Mouse (Mus musculus) stomach, postnatal 0 days (tissue): Measurements from ENCODE around the gene Gpld1. TPM values are rescaled to one million over a fixed set of nuclear protein-coding genes. Genes with fewer than 3 reads are reported as not detected.

Experiments
- ATAC-seq: fragments of 200-750 bp; cut with Nextera tagmentation; 2 replicates; pipeline ENCODE4 v1.8.0; 2017; ENCODE audit not compliant: low FRiP score, low TSS enrichment
- DNase-seq: peaks from one replicate; pipeline ENCODE4 v3.0.0-alpha.2; 2016; ENCODE audit warnings: low spot score
- H3K27ac ChIP-seq: fragments of 300-500 bp; sonication (generic); replicated peaks from 2 replicates; pipeline ENCODE4 v1.5.1; 2014; ENCODE audit warnings: mild to moderate bottlenecking, control low read depth
- H3K27me3 ChIP-seq: fragments of 300-500 bp; sonication (generic); 2 replicates; pipeline ENCODE4 v1.6.1; 2014; ENCODE audit warnings: low read length; ENCODE audit not compliant: control insufficient read depth, insufficient read depth
- H3K36me3 ChIP-seq: fragments of 300-500 bp; sonication (generic); 2 replicates; pipeline ENCODE4 v1.6.1; 2014; ENCODE audit warnings: low read length, mixed read lengths; ENCODE audit not compliant: control insufficient read depth, insufficient read depth
- H3K4me1 ChIP-seq: fragments of 300-500 bp; sonication (generic); replicated peaks from 2 replicates; pipeline ENCODE4 v1.6.1; 2014; ENCODE audit warnings: antibody characterized with exemption; ENCODE audit not compliant: control insufficient read depth, insufficient read depth
- H3K4me2 ChIP-seq: fragments of 300-500 bp; sonication (generic); replicated peaks from 2 replicates; pipeline ENCODE4 v1.6.1; 2014; ENCODE audit warnings: low read depth, mild to moderate bottlenecking, control low read depth, moderate library complexity
- H3K4me3 ChIP-seq: fragments of 300-500 bp; sonication (generic); 2 replicates; pipeline ENCODE4 v1.5.1; 2014; ENCODE audit warnings: low read depth, low read length, control low read depth
- H3K9ac ChIP-seq: fragments of 300-500 bp; sonication (generic); 2 replicates; pipeline ENCODE4 v1.6.1; 2014; ENCODE audit warnings: mild to moderate bottlenecking, low read length, control low read depth, mixed read lengths
- H3K9me3 ChIP-seq: fragments of 300-500 bp; sonication (generic); 2 replicates; pipeline ENCODE4 v1.6.1; 2016; ENCODE audit warnings: low read length; ENCODE audit not compliant: control insufficient read depth
- CTCF ChIP-seq: IDR thresholded peaks from 2 replicates; pipeline ENCODE4 v1.5.1; 2016; ENCODE audit warnings: antibody characterized with exemption, low read depth, mild to moderate bottlenecking, moderate library complexity
- EP300 ChIP-seq: optimal IDR thresholded peaks from 2 replicates; pipeline ENCODE3; 2016; ENCODE audit warnings: antibody characterized with exemption
- WGBS: fragments of 180-500 bp; shearing (Covaris S2); extraction: QIAGEN DNeasy Blood & Tissue Kit; methylation state at CpG from one replicate; pipeline ENCODE4 v1.1.7; 2014; 5-methylcytosine and 5-hydroxymethylcytosine counted together
- polyA plus RNA-seq: library from polyadenylated mRNA; unstranded; fragments of >200 nt; fragmentation: Nextera tagmentation; extraction: Ambion mirVana; gene quantifications from 2 replicates; pipeline ENCODE4 v1.2.1, GENCODE M21; 2015

The Gpld1 gene
- polyA plus RNA-seq, 1 experiment from 2014 or later: 26.0 TPM

DNA sequence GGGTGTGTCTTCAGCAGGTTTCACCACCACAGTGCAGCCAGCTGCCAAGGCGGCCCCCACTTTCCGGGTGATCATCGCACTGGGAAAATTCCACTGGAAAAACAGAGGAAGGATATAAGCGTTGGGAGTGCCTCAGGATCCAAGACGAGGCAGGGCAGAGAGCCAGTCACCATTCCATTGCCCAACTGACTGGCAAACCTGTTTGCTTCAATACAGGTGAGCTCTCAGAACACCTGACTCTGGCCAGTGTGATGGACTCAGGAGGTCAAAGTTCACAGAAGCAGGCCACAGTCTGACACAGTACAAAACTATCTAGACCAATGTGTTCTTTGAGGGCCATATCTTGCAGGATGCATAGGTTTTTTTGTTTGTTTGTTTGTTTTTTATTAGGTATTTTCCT, 19.0 kb upstream of the Gpld1 start:
- Histone ChIP-seq H3K27ac (no peak overlapping the region), H3K9me3 (no peaks in the 10 kb centered on the region), H3K4me1 (no peaks in the 10 kb centered on the region), H3K4me3 (no peak overlapping the region), H3K4me2 (no peak overlapping the region), H3K27me3 (no peaks in the 10 kb centered on the region), H3K36me3 (no peaks in the 10 kb centered on the region; the same call in 1 of the 2 replicates), H3K9ac (no peak overlapping the region)
- DNase-seq: no peak
- TF ChIP-seq CTCF: no peak
- TF ChIP-seq EP300: no peak
- WGBS: 77% methylated on average over 5 of the region's 5 CpGs
- ATAC-seq: no peak; the same call in 1 of the 2 replicates

DNA sequence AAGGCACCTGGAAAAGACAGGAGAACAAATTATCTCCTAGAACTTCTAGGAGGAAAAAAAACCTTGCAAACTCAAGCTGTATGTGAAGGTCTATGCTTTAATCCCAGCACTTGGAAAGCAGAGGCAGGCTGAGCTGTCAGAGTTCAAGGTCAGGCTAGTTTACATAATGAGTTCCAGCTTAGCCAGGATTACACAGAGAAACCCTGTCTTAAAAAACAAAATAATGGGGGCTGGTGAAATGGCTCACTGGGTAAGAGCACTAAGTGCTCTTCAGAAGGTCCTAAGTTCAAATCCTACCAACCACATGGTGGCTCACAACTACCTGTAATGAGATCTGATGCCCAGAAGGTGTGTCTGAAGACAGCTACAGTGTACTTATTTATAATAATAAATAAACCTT, 12.4 kb upstream of the Gpld1 start:
- no peaks in the 10 kb centered on the region for H3K27me3 ChIP-seq
- ATAC-seq: no peak
- no peak overlapping the region for H3K9ac ChIP-seq
- no peak overlapping the region for H3K27ac ChIP-seq
- DNase-seq: no peak
- no peaks in the 10 kb centered on the region for H3K9me3 ChIP-seq
- H3K4me1 ChIP-seq: no peaks in the 10 kb centered on the region
- H3K4me2 ChIP-seq: no peak overlapping the region
- no peaks in the 10 kb centered on the region for H3K36me3 ChIP-seq
- TF ChIP-seq CTCF (no peak), EP300 (no peak)
- H3K4me3 ChIP-seq: no peak overlapping the region

DNA sequence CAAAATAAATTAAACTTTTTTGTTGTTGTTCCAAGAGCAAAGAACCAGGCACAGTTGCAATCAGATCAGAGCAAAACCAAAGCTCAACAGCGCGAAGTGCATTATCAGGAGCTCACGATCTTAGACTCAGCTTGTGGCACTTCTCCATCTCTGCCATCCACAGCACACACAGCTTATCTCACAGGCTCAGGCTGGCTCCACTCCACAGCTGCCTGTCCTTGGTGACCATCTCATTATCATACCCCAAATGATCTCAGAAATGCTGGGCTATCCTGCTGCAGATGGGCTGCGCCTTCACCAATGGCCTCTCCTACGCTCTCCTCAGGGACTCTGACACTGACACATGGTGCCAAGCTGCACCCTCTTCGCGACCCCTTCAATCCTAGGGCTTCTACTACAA, 9.8 kb upstream of the Gpld1 start:
- H3K4me2 ChIP-seq: no peak overlapping the region
- H3K9me3 ChIP-seq: no peaks in the 10 kb centered on the region
- WGBS: 93% methylated on average over 7 of the region's 7 CpGs
- H3K36me3 ChIP-seq: no peaks in the 10 kb centered on the region
- no peak overlapping the region for H3K27ac ChIP-seq
- H3K27me3 ChIP-seq: no peaks in the 10 kb centered on the region
- H3K4me1 ChIP-seq: no peaks in the 10 kb centered on the region
- DNase-seq: no peak
- no peak for ATAC-seq
- no peak for TF ChIP-seq EP300
- no peak for TF ChIP-seq CTCF
- H3K4me3 ChIP-seq: no peak overlapping the region
- no peak overlapping the region for H3K9ac ChIP-seq

DNA sequence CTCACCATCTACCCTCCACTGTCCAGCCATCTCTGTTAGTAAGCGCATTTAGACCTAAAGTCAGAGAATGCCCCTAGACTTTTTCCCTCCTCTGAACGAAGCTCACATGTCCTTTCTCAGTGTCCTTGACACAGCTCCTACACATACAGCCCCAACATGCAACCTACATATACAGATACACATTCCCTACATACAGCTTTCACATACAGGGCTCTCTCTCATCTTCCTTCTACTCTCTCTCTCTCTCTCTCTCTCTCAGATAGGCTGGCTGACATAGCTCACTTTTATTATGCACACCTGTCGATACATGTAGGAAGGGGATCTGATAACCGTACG, 6.2 kb upstream of the Gpld1 start:
- peak overlapping the region; percentile 98; the same call in 1 of the 2 replicates for H3K27ac ChIP-seq

DNA sequence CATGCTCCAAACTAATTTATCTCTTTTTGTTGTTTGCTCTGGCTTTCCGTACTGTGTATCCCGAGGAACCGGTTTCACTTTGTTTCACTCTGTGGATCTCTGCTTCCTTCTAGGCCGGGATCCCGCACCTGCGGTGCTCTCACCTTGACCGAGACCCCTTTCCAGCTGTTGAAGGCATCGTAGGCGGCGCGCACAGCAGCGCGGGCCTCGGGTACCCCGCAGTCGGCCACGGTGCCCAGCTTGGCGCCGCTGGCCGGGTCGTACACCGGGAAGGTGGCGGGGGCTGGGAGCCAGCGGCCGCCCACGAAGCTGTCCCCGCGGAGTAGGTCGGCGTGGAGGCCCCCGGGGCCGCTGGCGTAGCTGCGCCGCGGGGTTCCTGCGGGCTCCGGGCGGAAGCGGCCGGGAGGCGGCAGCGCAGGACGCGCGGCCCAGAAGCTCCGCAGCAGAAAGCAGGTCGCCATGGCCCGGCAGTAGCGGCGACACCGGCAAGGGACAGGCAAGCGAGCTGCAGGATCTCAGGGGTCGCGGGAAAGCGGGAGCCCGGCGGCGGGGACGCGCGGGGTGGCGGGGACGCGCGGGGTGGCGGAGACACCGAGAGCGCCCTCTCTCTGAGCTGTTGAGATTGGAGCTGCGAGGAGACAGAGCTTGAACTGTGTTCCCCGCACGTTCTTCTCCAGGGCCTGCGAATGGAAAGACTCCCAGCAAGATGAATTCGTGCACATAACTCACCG, 5.7 kb upstream of the Gpld1 start, which contains the start of gene Aldh5a1:
TSS of gene Aldh5a1 (minus strand) at position 554 of the 731 bp plus-strand sequence.
- Histone ChIP-seq H3K4me3 (peak within 1 kb of the TSS; percentile 93), H3K9me3 (no peaks in the 10 kb centered on the region), H3K4me1 (no peaks in the 10 kb centered on the region), H3K27ac (peak within 1 kb of the TSS; percentile 98), H3K4me2 (peak within 1 kb of the TSS; percentile 75), H3K27me3 (no peaks in the 10 kb centered on the region), H3K9ac (peak within 1 kb of the TSS; percentile 97), H3K36me3 (no peaks in the 10 kb centered on the region)
- TF ChIP-seq EP300 (no peak), CTCF (peak; percentile 68)
- peak; percentile 79 for DNase-seq
- WGBS: under 1% methylated on average over 68 of the region's 75 CpGs
- ATAC-seq: peak; percentile 77

More for the DNA sequence above, 6.2 kb upstream of the Gpld1 start:
- H3K9me3 ChIP-seq: no peaks in the 10 kb centered on the region
- ATAC-seq (no peak; the same call in 1 of the 2 replicates), DNase-seq (no peak)
- WGBS: 17% methylated on average over 5 of the region's 5 CpGs
- H3K36me3 ChIP-seq: no peaks in the 10 kb centered on the region
- peak overlapping the region; percentile 97 for H3K9ac ChIP-seq
- H3K4me1 ChIP-seq: no peaks in the 10 kb centered on the region
- H3K27me3 ChIP-seq: no peaks in the 10 kb centered on the region
- H3K4me2 ChIP-seq: peak overlapping the region; percentile 75
- peak overlapping the region; percentile 93 for H3K4me3 ChIP-seq
- TF ChIP-seq CTCF (no peak), EP300 (no peak)

DNA sequence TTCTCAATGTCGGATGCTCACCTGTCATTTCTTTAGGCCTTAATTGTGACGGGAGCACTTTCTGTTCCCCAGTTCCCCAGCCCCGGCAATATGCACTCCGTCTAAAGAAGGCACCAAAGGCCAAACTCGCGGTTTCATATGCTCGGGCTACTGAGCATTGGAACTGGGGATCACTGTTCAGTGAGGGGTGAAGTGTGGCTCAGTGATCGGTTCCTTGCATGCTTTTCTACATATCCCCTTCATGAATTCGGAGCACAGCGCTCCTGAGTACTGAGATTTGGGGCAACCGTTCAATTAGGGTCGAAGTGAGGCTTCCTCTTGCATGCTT, 5.1 kb upstream of the Gpld1 start:
- peak overlapping the region; percentile 97 for H3K9ac ChIP-seq
- no peak for ATAC-seq
- H3K36me3 ChIP-seq: no peaks in the 10 kb centered on the region
- 14% methylated on average over 12 of the region's 12 CpGs for WGBS
- H3K4me3 ChIP-seq: peak overlapping the region; percentile 93
- no peaks in the 10 kb centered on the region for H3K27me3 ChIP-seq
- no peak for DNase-seq
- no peaks in the 10 kb centered on the region for H3K9me3 ChIP-seq
- H3K4me2 ChIP-seq: peak overlapping the region; percentile 75
- H3K4me1 ChIP-seq: no peaks in the 10 kb centered on the region
- no peak for TF ChIP-seq EP300
- TF ChIP-seq CTCF: no peak
- peak overlapping the region; percentile 98 for H3K27ac ChIP-seq
